Mouse (Mus musculus) embryo, embryonic 10.5 days (tissue): ENCODE results near the gene Ccdc113.

ENCODE experiments used
- DNase-seq: peaks from one replicate; pipeline ENCODE4 v3.0.0-alpha.2; 2015; ENCODE audit warnings: low spot score

The Ccdc113 gene

GRCm38 (mm10) chr8:95533584-95534387, at the start of gene Ccdc113:
TSS of gene Ccdc113 (plus strand) at chr8:95534085.
- DNase-seq: peak; percentile 76

GRCm38 (mm10) chr8:95487800-95488697, 45.8 kb upstream of the Ccdc113 start:
- peak; percentile 14 for DNase-seq

GRCm38 (mm10) chr8:95488698-95489332, 45.1 kb upstream of the Ccdc113 start:
- peak; percentile 84 for DNase-seq

- no peak for DNase-seq
Observed at GRCm38 (mm10) chr8:95490006-95490405, 43.9 kb upstream of the Ccdc113 start, which contains the start of gene Csnk2a2. TSS of gene Csnk2a2 (minus strand) at chr8:95490039.

DNA sequence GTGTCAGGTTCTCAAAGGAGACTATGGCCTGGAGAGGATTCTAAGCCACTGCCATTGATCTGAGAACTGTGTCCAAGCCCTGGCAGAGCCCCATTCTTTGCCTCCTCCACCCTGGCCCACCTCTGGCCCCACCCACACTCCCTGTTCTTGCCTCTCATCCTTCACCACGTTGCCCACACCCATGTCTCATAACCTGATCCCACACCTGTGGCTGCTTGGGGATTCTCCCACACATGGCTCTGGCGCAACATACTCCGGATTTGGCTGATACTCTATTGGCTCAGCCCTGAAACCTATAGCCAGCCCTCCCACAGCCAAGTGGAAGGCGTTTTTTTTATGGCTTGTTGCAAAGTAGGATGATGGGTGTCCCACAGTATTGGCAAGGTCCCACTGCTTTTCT, 41.8 kb upstream of the Ccdc113 start:
- no peak for DNase-seq

GRCm38 (mm10) chr8:95495444-95495843, 38.4 kb upstream of the Ccdc113 start:
- DNase-seq: no peak

DNA sequence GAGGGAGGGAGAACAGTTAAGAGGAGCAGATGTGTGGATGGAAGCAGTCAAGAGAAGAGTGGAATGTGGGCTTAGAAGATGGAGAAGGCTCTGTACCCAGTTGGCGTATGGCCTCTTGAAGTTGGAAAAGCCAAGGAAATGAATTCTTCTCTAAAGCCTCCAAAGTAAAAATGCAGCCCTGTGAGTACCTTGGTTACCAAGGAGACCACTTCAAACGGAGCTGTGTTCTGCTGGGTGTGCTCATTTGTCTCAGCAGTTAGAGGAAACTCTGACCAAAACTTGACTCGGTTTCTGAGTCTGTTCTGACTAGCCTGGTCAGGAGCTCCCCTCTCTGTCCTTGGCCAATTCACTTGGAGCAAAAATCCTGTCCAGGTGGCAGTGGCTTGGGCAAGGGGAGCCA, 37.5 kb upstream of the Ccdc113 start:
- DNase-seq: no peak

DNA sequence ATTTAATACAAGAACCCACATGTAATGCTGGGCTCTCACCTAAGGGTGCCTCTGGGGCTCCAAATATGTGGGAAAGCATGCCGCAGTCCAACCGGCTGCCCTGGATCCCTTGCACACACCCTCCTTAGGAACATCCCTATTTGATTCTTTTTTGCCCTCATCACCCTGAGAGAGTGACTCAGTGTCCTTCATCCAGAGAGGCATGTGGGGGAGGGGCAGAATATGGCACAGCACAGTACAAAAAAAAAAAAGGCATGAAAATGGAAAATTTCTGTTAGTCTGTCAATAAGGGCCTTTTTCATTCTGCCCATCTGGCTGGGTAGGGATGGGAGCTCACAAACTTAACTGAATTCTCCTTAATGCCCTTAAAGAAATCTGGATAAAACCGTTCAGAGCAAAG, 36.1 kb upstream of the Ccdc113 start:
- no peak for DNase-seq

- DNase-seq: no peak
Observed at GRCm38 (mm10) chr8:95499266-95500064, 34.4 kb upstream of the Ccdc113 start.

GRCm38 (mm10) chr8:95500436-95500835, 33.4 kb upstream of the Ccdc113 start:
- DNase-seq: no peak

DNA sequence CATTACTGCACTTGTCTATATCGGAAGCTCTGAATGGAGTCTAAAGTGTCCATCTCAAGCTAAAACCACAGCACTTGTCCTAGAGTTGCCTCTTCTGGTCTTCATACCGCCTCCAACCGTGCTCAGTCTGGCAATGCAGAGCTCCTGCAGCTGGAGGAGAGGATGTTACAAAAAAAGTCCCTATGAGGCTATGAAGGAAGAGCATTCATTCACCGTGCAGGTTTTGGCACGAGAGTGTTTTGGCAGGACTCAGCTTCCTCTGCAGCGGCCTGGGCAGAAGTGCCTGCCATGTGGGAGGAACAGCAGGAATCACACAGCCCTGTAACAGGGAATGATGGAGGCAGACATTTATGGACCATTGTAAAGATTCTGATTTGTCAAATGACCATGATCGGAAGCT, 31.5 kb upstream of the Ccdc113 start:
- DNase-seq: no peak

DNA sequence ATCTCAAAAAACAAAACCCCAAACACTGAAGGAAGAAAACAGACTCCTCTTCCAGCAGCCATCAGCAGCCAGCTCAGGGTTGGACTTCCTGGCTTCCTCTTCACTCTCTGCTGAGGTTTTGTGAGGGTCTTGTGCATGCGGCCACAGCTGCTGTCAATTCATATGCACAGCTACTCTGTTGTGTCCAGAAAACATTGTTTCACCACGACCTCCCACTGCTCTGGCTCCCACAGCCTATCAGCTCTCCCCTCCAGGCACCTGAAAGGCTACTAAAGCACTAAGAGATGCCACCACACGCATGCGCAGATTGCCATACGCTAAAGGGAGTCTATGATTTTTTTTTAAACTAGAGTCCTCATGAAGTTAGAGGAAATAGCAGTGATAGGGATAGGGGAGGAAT, 29.1 kb upstream of the Ccdc113 start:
- no peak for DNase-seq

DNA sequence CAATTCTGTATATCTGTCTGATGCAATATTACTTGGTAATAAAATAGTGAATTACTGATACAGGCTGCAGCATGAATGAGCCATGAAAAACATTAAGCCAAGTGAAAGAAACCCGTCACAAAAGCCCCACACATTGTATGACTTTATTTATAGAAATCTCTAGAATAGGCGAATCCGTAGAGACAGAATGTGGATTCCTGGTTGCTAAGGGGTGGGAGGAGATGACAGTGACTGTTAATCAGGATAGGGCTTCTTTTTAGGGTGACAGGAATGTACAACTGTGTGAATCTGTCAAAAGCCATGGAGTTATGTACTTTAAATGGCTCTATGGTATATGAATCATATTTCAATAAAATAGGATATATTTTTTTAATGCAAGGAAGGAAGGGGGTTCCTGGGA, 28.3 kb upstream of the Ccdc113 start:
- DNase-seq: no peak

DNA sequence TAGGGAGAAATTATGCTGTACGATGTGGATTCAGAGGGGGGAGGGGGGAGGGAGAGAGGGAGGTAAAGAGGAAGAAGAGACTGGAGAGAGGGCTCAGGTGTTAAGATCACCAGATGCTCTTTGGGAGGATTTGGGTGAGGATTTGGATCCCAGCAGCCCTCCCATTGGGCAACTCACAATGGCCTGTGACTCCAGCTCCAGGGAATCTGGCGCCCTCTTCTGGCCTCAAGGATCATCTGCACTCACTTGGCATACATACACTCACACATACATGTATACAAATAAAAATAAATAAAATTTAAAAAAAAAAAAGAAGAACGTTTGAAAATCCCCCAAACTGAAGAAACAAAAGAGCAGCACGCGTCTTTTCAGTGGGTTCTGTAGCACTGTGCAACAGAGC, 27.6 kb upstream of the Ccdc113 start:
- no peak for DNase-seq

DNA sequence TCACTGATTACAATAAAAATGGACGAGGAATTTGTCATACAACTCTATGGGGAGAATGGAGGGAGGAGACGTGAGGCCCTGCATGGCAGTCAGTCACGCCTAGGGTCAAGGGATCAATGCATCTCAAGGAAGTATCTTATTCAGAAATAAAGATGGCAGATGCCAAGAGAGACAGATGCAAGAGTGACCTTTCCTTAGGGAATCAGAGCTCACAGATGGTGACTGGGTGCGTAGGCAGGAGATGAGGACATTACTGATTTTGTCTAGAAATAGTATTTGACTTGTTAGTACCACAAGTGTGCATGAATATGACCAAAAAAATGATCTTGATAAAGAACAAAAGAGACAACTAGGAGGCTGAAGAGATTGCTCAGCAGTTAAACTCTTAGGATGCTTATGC, 21.6 kb upstream of the Ccdc113 start:
- peak; percentile 20 for DNase-seq

GRCm38 (mm10) chr8:95513219-95513618, 20.7 kb upstream of the Ccdc113 start:
- DNase-seq: no peak

DNA sequence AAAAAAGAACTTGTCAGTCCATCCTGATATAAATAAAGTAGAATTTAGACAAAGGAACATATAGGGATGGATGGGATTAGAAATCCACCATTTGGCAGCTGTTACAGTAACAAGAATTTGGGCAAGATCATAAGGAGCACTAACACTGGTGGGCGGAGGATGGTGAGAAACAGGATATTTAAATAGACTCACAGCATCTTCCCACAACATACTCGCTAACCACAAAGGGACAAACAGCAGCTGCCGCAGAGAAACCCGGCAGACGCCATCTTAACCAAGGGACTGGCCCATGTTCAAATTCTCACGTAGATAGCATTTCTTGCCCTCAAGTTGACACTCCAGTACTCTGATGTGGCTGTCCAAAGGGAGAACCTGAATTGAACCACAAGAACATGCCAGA, 17.0 kb upstream of the Ccdc113 start:
- no peak for DNase-seq

DNA sequence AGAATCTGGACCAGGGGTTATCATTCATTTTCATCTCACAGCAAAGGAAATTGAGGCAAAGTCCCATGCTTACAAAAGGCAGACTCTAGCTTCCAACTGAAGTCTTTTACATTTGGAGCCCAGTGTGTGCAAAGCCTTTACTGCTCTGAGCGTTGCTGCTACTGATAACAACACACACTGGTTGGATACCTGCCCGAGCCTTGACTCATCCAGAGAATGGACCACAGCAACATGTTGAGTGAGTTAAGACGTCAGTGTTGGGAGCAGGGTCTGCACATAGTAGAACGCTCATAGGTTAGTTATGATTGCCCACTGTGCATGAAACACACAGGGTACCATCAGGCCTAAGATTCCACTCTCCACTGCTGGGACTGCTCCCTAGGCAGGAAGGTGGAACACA, 9.9 kb upstream of the Ccdc113 start:
- DNase-seq: no peak

DNA sequence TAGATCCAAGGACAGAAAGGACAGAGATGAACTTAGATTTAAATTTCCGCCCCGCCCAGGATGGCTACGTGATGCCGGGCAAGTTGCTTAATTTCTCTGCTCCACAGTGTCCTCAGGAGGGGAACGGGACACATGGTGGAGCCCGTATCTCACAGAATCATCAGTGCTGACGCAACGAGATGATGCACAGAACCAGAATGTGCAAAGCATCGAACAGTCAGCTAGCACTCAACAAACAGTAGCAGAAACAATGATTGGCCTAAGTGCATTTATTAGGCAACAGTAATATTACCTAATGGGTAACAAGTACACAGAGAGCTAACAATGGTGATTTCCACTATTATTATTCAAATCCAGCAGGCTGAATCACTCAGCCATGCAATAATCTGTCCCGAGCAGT, 5.7 kb upstream of the Ccdc113 start:
- DNase-seq: no peak

DNA sequence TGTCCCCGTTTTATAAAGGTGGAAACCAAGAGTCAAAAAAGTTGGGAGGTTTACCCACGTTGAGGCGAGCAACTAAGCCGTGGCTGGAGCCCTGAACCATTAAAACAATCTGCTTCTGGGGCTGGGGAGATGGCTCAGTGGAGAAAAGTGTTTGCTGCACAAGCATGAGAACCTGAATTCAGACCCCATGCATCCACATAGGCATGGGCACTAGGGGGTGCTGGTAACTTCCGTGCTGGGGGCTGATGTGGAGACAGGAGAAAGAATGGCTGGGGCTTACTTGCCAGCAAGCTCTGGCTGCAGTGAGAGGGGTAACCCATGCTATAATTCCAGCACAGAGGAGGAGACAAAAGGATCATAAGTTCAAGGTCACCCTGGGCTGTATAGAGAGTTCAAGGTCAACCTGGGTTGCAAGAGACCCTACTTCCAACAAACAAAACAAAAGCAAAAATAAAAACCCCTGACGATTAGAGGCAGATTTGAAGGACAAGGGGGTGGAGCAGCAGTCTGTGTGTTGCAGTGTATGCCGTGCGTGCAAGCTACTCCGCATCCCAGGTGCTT, 5.1 kb upstream of the Ccdc113 start:
- DNase-seq: no peak

- no peak for DNase-seq
Observed at GRCm38 (mm10) chr8:95532206-95532605, 1.7 kb upstream of the Ccdc113 start.
